Mouse (Mus musculus): Measurements from ENCODE around the gene Sspn. TPM values are rescaled to one million over a fixed set of nuclear protein-coding genes. Genes with fewer than 3 reads are reported as not detected.

The Sspn gene
- not detected for polyA plus RNA-seq (2017; shearing (Covaris generic))

DNA sequence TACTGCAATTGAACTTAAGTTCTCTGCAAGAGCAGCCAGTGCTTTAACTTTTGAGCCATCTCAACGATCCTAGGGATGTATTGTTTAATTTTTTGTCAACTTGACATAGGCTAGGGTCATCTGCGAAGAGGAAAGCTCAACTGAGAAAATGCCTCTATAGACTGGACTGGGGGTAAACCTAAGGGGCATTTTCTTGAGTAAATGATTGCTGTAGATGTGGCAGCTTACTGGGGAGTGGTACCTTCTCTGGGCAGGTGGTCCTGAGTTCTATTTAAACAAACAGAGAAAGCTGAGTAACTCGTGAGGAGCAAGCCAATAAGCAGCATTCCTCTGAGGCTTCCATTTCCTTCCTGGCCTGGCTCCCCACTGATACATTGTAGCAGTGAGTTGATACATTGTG is at the start of gene Sspn:
Sspn (plus strand) TSS at position 301 of the 400 bp plus-strand sequence.

Other genes with a start within 250 kb of the Sspn start
- gene Rassf8, start 184.9 kb upstream of the Sspn start, polyA plus RNA-seq (2017; shearing (Covaris generic)), result 0.25 TPM
- gene Bhlhe41, start 66.1 kb upstream of the Sspn start, polyA plus RNA-seq (2017; shearing (Covaris generic)), result 0.45 TPM